Mouse (Mus musculus): ENCODE measurements around the gene Gm49711.

Gm49711 gene

DNA sequence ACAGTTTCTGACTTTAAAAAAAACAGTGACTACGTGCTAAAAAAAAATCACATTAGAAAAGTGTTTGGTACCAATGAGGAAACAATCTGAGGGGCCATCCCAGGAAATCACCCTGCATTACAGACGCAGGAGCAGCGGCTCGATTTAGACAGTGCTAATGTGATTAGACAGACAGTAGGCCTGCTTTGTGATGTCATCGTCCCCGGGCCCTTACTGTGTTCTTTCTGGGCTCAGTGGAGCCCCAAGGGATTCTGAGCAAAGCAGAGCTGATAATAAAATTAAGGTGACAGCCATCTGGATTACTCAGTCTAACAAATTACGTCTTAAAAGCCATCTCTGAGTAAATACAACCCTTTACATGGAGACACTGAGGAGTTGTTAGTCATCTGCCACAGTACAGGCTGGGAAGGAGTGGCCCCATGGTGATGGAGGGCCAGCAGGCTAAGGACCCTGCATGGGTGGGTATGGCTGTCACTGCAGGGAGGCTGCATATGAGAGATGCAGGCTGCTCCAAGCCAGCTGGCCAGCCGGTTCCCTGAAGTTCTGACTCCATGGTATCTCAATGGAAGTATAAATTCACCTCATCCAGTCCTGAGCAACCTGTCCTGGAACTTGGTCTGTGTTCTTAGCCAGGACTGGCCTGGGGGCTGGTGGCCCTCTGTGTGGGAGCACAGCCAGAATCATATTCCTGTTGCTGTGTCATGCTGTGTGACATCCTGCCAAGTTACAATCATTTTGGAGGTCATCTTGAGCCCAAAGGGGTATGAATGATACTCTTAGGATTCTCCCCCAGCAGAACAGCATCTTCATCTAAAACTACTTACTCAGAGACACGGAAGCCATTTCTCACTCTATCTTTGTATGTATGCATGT is 59.5 kb downstream of the Gm49711 start:
- in situ Hi-C loops (cut with MboI, MseI) = no loop called here

DNA sequence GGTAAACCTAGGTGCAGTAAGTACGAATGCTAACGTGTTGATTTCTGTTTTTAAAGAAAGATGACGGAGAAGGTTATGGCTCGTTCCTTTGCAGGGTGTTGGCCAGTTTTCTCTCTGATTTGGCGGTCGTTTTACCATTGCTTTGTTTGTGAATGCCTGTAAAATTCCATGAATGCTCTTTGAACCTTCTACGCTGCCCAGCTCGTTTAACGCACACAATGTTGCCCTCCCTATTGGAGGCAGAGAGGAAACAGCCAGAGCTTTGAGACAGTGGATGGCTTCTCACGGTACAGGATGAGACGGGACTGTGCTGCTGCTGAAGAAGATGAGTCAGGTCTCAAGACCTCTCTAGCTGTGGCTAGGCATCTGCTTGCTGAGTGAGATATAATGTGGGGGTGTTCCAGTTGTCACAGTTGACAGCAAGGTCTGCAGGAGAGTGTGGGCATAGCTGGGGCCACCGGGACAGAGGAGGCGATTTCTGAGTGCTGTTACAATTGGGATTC is 60.9 kb downstream of the Gm49711 start:
- in situ Hi-C loops (cut with MboI, MseI) = no loop called here

DNA sequence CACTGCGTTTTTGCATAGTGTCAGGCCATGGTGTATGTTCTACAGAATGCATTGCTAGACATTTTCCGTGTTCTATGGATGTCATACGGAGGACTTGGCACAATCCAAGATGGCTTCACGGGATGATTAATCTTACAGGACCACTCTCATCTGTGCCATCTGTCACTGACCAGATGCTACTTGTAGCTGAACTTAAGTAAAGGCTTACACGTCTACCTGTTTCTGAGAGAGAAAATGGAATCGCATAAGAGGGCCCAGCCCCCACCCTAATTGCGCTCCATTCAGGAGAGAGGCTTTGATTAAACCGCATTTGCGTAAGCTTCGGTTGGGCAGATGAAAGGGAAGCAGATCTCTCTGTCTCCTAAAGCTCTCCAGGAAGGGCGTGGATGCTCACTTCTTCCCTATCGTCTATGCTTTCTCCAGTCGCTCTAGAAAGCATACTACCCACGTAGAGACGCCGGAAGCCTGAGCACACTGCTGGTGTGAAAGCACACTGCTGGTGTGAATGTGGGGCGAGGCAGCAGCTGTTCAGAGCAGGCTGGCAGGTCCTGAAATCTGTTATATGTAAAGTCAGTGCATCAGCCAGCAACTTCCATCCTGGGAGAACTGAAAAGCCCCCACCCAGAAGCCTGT is 62.9 kb downstream of the Gm49711 start:
- in situ Hi-C loops (cut with MboI, MseI) = no loop called here

DNA sequence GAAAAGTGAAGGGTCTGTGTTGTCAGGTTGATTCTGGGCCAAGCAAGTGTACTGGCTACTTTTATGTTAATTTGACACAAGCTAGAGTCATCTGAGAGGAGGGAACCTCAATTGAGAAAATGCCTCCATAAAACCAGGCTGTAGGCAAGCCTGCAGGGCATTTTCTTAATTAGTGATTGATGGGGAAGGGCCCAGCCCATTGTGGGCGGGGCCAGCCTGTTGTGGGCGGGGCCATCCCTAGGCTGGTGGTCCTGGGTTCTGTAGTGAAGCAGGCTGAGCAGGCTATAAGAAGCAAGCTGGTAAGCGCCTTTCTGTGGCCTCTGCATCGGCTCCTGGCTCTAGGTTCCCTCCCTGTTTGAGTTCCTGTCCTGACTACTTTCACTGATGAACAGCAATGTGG is 69.1 kb downstream of the Gm49711 start:
- in situ Hi-C loops (cut with MboI, MseI) = no loop called here

DNA sequence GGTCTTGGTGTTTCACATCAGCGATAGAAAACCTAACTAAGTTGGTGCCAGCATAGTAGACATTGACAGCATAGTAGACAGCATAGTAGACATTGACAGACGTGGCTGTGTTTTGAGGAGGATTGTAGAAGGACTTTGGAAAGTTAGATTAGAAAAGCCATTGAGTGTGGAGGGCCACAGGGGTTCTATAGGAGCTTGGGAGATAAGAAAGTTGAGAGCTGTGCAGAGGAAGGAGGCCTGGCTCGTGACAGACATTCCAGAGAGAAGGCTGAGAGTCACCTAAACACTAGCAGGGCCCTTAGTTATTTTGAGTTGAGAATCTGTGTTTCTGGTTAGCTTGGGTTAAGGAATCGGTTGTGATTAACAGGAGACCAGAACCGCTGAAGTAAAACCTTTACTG is 69.5 kb downstream of the Gm49711 start:
- in situ Hi-C loops (cut with MboI, MseI) = no loop called here

DNA sequence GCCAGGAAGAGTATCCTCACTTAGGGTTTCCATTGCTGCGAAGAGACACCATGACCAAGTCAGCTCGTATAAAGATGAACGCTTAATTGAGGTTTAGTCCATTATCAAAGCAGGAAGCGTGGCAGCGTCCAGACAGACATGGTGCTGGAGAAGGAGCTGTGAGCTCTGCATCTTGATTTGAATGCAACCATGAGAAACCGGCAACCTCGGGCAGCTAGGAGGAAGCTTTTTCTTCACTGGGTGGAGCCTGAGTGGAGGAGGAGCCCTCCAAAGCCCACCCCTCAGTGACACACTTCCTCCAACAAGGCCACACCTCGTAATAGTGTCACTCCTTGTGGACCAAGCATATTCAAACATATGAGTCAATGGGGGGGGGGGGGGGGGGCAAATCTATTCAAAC is 71.7 kb downstream of the Gm49711 start:
- in situ Hi-C loops (cut with MboI, MseI) = no loop called here

DNA sequence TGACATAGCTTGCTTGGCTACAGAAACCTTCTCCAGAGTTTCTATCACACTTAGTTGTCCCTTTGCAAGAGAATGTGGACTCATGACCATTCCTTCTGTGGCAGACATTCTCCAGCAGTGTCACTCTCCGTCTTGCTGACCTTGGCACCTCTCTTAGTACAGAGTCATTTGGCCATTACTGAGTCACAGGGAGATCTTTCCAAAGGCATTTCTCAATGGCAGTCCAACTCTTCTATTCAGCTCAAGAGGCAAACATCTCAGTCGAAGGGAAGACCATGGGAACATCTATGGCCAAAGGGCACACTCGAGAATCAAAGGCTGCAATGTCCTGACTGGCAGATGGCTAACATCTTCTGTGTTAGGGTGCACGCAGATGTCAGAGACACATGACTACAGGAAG is 74.4 kb downstream of the Gm49711 start:
- in situ Hi-C loops (cut with MboI, MseI) = no loop called here

DNA sequence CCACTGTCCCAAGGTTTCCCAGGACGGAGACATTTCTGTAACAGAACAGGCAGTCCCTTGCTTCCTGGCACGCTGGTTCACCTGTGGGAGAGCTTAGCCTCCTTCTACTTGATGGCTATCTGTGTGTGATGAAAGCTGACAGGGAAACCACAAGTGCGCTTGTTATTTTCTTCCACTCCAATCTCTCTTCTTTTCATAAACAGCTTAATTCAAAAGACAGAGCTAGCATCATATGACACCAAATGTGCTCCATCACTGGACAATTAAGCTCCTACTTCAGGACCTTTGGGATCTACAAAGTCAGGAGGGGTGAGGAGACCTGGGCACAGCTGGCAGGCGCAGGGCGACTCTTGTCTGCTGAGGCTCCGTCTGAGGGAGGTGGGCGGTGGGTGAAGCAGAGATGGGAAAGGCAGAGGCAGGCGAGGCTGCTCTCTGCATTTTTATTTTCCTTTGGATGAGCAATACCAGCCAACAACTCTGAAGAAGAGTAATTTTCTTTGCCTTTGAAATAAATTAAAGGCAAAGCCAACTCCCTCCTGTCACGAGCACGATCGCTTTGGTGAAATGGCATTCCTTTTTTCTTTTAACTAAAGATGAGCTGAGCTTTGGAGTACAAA is 76.1 kb downstream of the Gm49711 start:
- in situ Hi-C loops (cut with MboI, MseI) = no loop called here

DNA sequence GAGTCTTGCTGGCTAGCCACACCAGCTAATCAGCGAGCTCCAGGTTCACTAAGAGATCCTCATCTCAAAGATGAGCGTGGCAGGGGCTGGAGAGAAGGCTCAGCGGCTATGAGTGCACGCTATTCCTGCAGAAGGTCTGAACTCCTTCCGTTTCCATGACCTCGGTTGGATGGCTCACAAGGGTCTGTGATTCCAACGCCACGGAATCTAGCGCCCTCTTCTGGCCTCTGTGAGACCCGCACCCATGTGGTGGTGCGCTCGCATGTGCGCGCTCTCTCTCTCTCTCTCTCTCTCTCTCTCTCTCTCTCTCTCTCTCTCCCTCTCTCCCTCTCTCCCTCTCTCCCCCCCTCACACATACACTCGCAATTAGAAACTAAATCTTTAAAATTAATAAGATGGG is 78.2 kb downstream of the Gm49711 start:
- in situ Hi-C loops (cut with MboI, MseI) = no loop called here

DNA sequence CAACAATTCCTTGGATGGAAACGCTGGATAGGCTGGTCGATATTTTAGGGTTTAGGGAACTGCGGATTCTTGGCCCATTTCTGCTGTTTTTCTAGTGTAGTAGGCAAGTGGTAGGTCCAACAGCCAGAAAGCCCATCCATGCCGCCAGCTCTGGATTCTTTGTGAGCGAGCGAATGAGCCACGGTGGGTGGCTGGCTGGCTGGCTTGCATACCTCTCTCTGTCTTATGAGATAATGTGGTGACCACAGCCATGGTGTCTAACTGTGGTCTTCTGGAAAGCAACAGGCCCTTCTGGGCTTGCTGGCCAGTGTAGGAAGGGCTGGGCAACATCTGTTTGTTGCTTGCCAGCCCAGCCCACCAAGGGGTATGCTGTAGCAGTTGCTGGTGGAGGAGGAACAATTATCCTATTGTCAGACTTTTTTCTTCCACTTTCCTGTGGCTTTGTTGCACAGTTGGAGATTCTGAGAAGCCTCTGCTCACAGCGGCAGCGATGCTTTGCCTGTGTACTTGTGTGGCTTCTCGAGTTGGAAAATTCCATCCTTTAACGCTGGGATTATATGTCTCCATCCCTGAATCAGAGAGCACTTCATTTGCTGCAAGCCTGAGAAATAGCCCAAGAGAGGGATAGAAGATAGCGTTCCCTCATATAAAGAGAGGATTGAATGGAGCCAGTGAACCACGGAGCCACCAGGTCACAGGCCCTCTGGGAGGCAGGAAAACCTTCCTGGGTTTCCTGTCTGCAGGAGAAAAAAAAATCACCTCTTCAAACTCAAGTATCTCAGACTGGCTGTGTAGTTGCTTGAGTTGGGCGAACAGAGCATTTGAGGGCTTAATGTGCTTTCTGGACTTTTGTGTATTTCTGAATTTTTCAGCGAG is 81.5 kb downstream of the Gm49711 start:
- in situ Hi-C loops (cut with MboI, MseI) = no loop called here

DNA sequence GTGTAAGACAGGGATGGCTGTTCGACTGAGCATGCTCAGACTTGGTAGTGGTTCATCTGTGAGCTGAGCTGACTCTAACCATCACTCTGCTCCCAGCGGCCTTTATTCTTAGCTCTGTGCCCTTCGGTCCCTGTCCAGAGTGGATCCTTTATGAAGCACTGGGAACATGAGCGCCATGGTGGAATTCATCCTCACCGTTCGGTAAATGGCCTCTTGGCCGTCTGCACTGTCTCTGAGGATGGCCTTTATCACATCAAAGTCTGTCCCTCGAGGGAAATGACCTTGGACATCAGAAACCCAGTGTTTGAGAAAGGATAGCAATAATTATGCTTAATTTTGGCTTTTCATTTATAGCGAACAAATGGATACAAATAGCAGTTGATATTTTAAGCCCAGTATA is 82.2 kb downstream of the Gm49711 start:
- in situ Hi-C loops (cut with MboI, MseI) = no loop called here

DNA sequence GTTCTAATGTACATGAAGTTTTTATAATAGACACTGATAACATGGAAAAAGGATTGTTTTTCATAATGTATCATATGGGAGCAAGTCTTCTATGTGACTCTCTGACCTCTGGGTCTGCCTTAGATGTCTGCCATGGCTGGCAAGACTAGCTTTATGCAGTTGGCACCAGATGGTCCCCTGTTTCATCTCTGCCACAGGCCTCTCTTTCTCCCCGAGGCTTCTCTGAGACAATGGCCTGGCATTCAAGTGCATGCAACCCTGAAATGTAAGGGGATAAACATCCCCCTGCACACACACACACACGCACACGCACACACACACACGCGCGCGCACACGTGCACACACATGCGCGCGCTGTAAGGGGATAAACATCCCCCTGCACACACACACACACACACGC is 82.9 kb downstream of the Gm49711 start:
- in situ Hi-C loops (cut with MboI, MseI) = no loop called here

DNA sequence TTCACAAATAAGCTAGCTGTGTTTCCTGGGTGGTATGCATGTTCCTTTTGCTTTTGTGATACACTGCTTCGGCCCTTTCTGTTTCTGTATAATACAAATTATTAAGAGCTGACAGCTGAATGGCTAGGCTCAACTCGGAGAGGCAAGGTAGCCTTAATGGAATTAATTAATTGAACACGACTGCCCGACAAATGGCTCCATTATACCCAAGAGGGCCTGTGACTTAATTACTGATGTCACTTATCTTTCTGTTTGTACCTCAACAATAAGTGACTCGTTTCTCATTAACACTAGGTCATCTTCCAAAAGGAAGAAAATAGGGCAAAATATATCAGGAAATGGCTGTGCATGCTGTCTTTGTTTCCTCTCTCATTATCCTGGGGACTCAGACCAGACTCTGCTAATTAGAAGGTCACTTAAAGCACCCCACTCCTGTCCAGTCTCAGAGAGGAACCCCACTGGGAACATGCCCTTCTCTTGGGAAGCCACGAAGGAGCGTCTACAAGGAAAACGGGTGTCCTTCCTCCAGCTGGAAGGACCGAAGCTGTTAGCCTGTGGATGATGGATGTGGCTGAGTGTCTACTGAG is 84.4 kb downstream of the Gm49711 start:
- in situ Hi-C loops (cut with MboI, MseI) = no loop called here

DNA sequence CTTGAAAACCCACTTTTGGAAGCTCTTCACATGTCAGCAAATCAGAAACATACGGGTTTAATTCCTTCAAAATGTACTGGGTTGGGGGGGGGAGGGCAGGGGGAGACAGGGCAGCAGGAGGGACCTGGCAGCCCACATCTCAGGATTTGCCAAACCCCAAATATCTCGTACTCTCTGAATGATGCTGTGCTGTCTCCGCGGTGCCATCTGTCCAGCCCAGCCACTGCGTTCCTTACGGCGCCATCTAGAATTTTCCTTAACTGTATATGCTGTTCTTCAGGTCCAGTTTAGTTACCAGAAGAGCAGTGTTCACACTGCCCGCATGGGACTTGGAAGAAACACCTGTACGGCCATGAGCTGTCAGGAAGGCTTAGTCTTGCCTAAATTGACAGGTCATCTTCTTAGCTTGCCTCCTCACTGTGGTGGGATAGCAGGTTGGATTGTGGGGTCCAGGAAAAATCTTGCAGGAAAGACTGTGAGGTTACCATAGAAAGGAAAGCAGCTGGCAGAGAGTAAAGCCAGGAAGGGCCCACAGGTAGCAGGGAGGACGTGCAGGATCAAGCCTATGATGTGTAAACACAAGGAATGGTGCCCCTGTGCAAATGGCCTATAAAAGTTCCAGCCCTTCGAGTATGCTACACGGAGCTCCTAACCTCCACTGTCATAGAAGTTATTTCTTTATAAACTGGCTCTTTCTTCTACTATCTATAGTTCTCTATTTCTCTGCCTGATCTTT is 89.7 kb downstream of the Gm49711 start:
- in situ Hi-C loops (cut with MboI, MseI) = no loop called here

DNA sequence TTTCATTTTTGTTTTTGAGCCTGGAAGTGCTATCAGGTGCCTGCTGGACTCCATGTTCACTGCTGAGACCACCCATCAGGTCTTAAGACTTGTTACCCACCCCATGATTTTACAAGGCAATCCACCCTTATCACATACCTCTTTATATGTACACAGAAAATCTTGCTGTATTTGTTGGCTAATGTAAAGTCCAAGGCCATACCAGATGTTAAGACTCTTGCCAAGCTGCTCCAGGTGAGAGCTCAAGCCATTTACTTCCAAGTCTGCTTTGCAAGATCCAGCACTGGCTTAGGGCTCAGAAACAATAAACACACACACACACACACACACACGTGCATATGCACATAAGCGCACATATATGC is 90.2 kb downstream of the Gm49711 start:
- in situ Hi-C loops (cut with MboI, MseI) = no loop called here

DNA sequence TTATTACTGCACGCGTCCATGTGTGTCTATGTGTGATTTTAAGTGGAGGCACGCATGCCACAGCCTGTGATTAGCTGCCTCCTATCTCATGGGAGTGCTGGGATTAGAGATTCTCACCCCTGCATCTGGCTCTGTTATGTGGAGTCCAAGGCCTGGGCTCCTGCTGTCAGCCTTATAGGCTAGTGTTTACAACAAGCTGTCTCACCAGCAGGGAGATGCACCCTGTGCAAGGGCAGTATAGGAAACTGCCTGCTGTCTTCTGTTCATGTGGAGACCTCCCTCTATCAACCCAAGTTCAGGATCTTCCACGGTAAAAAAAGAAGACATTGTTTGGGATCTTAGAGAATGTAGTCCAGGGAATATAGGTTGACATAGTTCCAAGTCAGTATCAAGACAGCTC is 92.9 kb downstream of the Gm49711 start:
- in situ Hi-C loops (cut with MboI, MseI) = no loop called here

DNA sequence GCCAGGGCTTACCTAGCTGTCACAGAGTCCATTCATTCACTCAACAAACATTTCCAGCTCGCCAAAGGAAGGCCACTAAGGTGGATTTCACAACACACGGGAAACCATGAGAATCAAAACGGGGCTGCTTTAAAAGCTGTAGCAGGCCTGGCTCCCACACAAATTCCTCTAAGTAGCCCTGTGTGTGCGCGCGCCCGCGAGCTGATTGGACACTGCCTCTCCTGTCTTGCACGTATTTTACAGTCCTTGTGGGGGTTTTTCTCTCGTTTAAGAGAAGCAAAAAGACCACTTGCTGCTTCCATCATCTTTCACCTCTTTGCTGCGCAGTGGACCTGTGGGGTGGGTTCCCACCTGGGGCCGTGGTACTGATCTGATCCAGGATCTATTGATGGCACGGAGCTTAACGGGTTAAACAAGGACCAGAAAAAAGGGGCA is 99.9 kb downstream of the Gm49711 start:
- in situ Hi-C loops (cut with MboI, MseI) = no loop called here

DNA sequence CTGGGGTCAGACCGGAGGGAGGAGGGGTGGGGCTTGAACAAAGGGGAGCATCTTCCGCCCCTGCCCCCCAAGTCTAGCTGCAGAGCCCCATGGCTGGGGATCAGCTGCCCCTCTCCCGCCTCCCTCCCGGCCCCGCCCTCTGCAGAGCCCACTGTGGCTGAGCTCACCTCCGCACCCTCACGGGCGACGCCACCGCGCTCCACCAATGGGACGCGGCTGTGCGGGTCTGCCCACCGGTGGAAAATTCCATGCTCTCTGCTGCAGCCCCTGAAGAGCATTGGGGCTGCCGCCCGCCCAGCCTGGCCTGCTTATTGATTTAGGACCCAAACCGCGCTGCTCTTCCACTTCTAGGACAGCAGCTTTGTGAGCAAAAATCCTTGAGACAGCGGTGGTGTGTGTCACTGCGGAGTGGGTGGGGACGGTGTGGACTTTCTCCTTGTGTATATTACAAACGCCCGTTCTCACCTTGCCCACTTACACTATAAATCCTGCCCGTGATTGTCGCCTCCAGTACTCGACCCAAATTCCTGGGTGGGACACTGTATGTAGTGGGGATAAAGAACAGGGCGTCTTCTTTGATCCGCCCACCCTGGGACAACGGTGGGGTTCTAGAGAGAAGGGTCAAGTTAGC is 100.5 kb downstream of the Gm49711 start:
- in situ Hi-C loops (cut with MboI, MseI) = no loop called here

DNA sequence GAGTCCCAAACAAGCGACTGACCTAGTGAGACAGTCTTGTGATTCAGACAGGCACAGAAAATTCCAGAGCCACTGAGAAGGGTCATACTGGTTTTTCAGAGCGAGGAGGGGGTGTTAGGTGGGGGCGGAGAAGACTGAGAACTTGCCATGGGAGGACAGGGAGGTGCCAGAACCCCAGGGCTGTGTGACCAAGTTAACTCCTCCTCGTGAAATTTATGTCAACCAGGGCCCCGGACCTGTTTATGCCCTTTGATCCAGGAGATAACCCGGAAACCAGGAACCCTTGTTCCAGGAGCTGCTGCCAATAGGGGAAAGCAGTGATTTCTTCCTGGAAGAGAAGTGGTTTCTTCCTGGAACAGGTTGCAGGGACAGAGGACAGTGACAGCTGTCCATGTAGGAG is 101.0 kb downstream of the Gm49711 start:
- in situ Hi-C loops (cut with MboI, MseI) = no loop called here

DNA sequence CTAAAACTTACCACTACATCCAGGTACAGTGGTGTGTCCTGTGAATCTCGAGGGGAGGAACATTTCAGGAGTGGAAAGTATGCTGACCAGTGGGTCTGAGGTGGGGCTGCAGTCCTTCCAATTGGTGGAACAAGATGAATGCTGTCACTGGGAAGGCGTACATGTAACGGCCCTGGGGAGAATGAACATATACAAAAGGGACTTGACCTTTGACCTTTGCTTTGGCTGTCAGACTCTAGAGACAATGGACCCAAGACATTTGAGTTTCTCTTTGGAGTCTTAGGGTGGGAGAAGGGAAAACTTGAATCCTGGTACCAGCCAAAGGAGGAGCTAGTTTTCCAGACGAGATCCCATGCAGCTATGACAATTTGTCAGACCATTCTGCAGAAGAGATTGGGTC is 104.2 kb downstream of the Gm49711 start:
- in situ Hi-C loops (cut with MboI, MseI) = no loop called here
